Comparison of ENCODE assay signal across 18 mouse cellular contexts in the genomic region with DNA sequence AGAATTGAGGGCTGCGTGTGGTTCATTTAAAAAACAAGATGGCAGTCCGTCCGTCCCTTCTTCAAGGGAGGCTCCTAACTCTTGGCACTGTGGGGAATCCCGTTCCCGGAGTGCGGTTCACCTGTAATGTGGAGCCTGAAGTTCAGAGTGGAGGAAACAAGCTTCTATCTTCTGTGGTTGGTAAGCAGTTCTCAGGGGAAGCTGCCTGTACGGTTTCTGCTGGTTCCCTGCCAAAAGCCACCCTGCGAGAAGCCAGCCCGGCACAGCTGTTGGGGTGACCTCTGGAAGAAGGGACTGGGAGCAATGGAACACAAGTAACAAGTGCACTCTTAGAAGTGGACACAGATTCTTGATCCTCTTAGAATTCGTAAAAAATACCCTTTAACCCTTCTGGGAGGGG.
DNase-seq lines count a peak whose midpoint lies in the region; ATAC-seq lines count a peak whose summit lies in the region.
"Had no signal": no experiment of that assay in that cellular context is flagged by ENCODE, and none has a peak within 500 bp of the region (broad histone marks: within the 10 kb centered on the region; RNA-seq: fewer than 3 reads in every experiment).

No protein-coding gene starts in this region.

- H3K4me1 ChIP-seq in heart, embryonic 11.5 days (ENCODE audit: control insufficient read depth, insufficient read depth, low read length): no peaks in the 10 kb centered on the region
- H3K4me1 ChIP-seq in hindbrain, embryonic 13.5 days (replicated peaks): no peaks in the 10 kb centered on the region
- H3K4me1 ChIP-seq: forebrain, embryonic 15.5 days; liver, embryonic 13.5 days; neural tube, embryonic 12.5 days had no signal

- H3K4me2 ChIP-seq in heart, embryonic 11.5 days: no peak overlapping the region
- H3K4me2 ChIP-seq in hindbrain, embryonic 13.5 days: no peak overlapping the region
- H3K4me2 ChIP-seq: forebrain, embryonic 15.5 days; liver, embryonic 13.5 days; neural tube, embryonic 12.5 days had no signal

- 83% methylated on average over 10 of the region's 10 CpGs for WGBS in heart, embryonic 11.5 days (ENCODE audit: insufficient replicate concordance)
- WGBS in hindbrain, embryonic 13.5 days: 84% methylated on average over 10 of the region's 10 CpGs

- DNase-seq in heart, adult 11 months: peak; percentile 89
- DNase-seq in lung, postnatal 14 days: peak; percentile 35
- no peak for DNase-seq in lung, postnatal 25 days (ENCODE audit: low spot score)
- DNase-seq in kidney, adult 9 months: peak; percentile 78
- peak; percentile 16 for DNase-seq in testis, postnatal 14 days (ENCODE audit: low spot score)
- no peak for DNase-seq in neural tube, embryonic 10.5 days (ENCODE audit: extremely low spot score, low spot score)
- DNase-seq: cerebellum, adult 11 months; cerebellum, postnatal 36 days; liver, embryonic 13.5 days; thymus, adult 2 months had no signal

- H3K9me3 ChIP-seq in heart, embryonic 11.5 days (replicated peaks; ENCODE audit: control insufficient read depth, low read length): no peaks in the 10 kb centered on the region
- H3K9me3 ChIP-seq in hindbrain, embryonic 13.5 days: no peaks in the 10 kb centered on the region
- H3K9me3 ChIP-seq: embryonic facial prominence, embryonic 10.5 days; forebrain, embryonic 15.5 days; liver, embryonic 13.5 days; neural tube, embryonic 12.5 days had no signal

- no peak overlapping the region for H3K9ac ChIP-seq in heart, embryonic 11.5 days (ENCODE audit: low read depth, low read length)
- no peak overlapping the region for H3K9ac ChIP-seq in hindbrain, embryonic 13.5 days
- H3K9ac ChIP-seq: forebrain, embryonic 15.5 days; liver, embryonic 13.5 days; neural tube, embryonic 12.5 days had no signal

- no peak overlapping the region for H3K4me3 ChIP-seq in heart, embryonic 11.5 days (ENCODE audit: low read depth, low read length)
- no peak overlapping the region for H3K4me3 ChIP-seq in hindbrain, embryonic 13.5 days
- H3K4me3 ChIP-seq: embryonic facial prominence, embryonic 10.5 days; erythroblast, embryonic 14.5 days; forebrain, embryonic 15.5 days; liver, embryonic 13.5 days; neural tube, embryonic 12.5 days had no signal

- H3K27ac ChIP-seq in heart, embryonic 11.5 days (ENCODE audit: low read depth, low read length): no peak overlapping the region
- H3K27ac ChIP-seq in hindbrain, embryonic 13.5 days: no peak overlapping the region
- H3K27ac ChIP-seq: embryonic facial prominence, embryonic 10.5 days; forebrain, embryonic 15.5 days; hindbrain, postnatal 0 days; liver, embryonic 13.5 days; neural tube, embryonic 12.5 days had no signal

- H3K36me3 ChIP-seq in heart, embryonic 11.5 days (ENCODE audit: control insufficient read depth, insufficient read depth, low read length): no peaks in the 10 kb centered on the region
- H3K36me3 ChIP-seq in hindbrain, embryonic 13.5 days: peaks cover 4% of the 10 kb centered on the region; the same call in 1 of the 2 replicates
- H3K36me3 ChIP-seq: embryonic facial prominence, embryonic 10.5 days; forebrain, embryonic 15.5 days; liver, embryonic 13.5 days; neural tube, embryonic 12.5 days had no signal

- no peaks in the 10 kb centered on the region for H3K27me3 ChIP-seq in heart, embryonic 11.5 days (ENCODE audit: control insufficient read depth, insufficient read depth, low read length)
- no peaks in the 10 kb centered on the region for H3K27me3 ChIP-seq in hindbrain, embryonic 13.5 days
- H3K27me3 ChIP-seq: forebrain, embryonic 15.5 days; liver, embryonic 13.5 days; neural tube, embryonic 12.5 days had no signal

- no peak for ATAC-seq in heart, embryonic 11.5 days (replicated peaks; ENCODE audit: insufficient number of reproducible peaks, low FRiP score, low TSS enrichment)
- ATAC-seq in hindbrain, embryonic 13.5 days (ENCODE audit: low FRiP score): no peak
- ATAC-seq: forebrain, embryonic 15.5 days; hindbrain, postnatal 0 days; midbrain, embryonic 16.5 days had no signal

Comparison
In these comparisons a context has a peak if more than half of its experiments do, and no peak if none do; other contexts are left out.
1. DNase-seq: peak in heart, adult 11 months (single experiment), lung, postnatal 14 days (single experiment), kidney, adult 9 months (single experiment) and testis, postnatal 14 days (single experiment); none in lung, postnatal 25 days (single experiment) and neural tube, embryonic 10.5 days (single experiment).